Mouse (Mus musculus) layer of hippocampus, adult 2 months (tissue): ENCODE data around the gene Ifit3. TPM values are rescaled to one million over a fixed set of nuclear protein-coding genes. Genes with fewer than 3 reads are reported as not detected.
"Not testable (repeated sequence)": the region's sequence is repeated elsewhere in the genome, so short reads cannot be mapped to it uniquely, and the experiment has no call there.

ENCODE experiments used
- DNase-seq, 2 experiments: peaks; one replicate each; pipeline ENCODE4 v3.0.0; 2022; ENCODE audit warnings: low spot score in 2 of 2
- H3K27ac ChIP-seq: fragments of 200-600 bp; 2 replicates; pipeline ENCODE4 v1.8.1; 2022
- H3K4me3 ChIP-seq: fragments of 200-600 bp; 2 replicates; pipeline ENCODE4 v1.8.1; 2022; ENCODE audit warnings: mild to moderate bottlenecking
- CTCF ChIP-seq: fragments of 200-600 bp; conservative IDR thresholded peaks from 2 replicates; pipeline ENCODE4 v1.8.1; 2022; ENCODE audit warnings: antibody characterized with exemption, mild to moderate bottlenecking, moderate library complexity
- total RNA-seq, 2 experiments: library from RNA; stranded (reverse); gene quantifications; 2 replicates each; pipeline ENCODE4 v1.2.3; 2021

The Ifit3 gene
- total RNA-seq, 2 experiments from 2014 or later, result 1.9 to 4.0 TPM

DNA sequence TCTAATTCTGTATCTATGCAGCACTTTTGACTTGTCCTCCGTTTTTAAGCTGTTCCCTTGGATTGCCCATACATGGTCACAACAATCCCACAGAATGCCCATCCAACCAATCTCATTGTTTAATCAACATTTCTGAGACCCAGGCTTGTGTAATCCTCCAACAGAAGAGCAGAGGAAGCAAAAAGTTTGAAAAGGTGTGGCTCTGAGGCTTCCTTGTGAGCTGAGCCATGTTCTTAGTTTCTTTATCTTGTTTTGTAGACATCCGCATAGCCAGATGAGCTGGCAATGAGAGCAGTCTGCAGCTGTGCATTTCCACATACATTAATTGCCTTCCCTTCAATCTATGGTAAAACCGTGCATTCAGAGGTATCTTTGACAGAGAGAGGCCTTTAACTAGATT lies 22.1 kb downstream of the Ifit3 start:
- TF ChIP-seq CTCF, result no peak
- DNase-seq, result no peak
- Histone ChIP-seq H3K27ac (no peak overlapping the region), H3K4me3 (no peak overlapping the region)

- not testable (repeated sequence) for H3K4me3 ChIP-seq, DNase-seq
- H3K27ac ChIP-seq, result peak within 1 kb of the TSS; percentile 80
Observed at GRCm38 (mm10) chr19:34607237-34608051, 24.1 kb downstream of the Ifit3 start, which contains the start of gene Ifit3b. Gene Ifit3b (plus strand): TSS chr19:34607970.

DNA sequence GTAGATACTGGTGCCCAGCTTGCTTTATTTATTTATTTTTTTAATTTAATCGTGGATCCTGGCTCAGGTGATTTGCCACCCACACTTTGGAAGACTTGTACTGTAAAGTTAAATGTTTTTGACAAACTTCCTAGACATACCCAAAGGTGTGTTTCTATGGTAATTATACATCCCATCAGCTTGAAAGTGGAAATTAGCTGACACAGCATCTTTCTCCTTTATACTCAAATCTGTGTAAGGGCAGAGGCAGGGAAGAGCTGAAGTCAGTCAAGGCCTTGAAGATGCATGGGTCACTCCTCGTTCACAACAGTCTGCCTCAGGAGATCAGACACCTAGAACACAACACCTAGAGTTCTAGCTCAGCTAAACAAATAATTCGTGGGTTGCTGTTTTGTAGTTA lies 26.8 kb downstream of the Ifit3 start:
- not testable (repeated sequence) for H3K27ac ChIP-seq, H3K4me3 ChIP-seq, DNase-seq

DNA sequence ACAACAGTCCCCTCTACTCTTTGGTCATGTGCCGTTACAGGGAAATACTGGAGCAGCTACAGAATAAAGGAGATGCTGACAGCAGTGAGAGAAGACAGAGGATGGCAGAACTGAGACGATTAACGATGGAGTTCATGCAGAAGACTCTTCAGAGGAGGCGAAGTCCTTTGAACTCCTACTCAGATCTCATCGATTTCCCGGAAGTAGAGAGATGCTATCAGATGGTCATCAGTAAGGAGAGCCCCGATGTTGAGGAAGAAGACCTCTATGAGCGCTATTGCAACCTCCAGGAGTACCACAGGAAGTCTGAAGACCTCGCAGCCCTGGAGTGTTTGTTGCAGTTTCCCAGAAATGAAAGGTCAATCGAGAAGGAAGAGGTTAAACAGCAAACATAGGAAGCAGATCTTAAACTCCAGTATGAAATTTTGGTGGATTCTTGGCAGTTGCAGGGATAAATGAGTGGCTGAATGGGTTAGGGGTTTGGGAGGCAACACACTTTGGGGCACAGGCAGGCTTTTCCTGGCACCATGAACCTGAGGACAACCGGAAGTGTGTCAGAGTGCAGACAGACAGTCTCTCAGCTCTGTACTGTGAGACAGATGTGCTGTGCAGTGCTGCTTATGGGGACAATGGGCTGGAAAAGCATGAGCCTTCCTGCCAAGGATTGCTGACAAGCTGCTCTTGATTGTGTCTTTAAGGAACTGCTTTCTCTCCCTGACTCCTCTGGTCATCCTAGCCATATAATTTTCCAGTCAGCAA lies 29.1 kb downstream of the Ifit3 start:
- not testable (repeated sequence) for H3K4me3 ChIP-seq, DNase-seq, H3K27ac ChIP-seq

GRCm38 (mm10) chr19:34620871-34621270 lies 37.5 kb downstream of the Ifit3 start:
- DNase-seq, result no peak
- no peak overlapping the region for H3K4me3 ChIP-seq
- TF ChIP-seq CTCF, result no peak
- H3K27ac ChIP-seq, result no peak overlapping the region

GRCm38 (mm10) chr19:34623781-34624180 lies 40.5 kb downstream of the Ifit3 start:
- DNase-seq, result no peak
- H3K4me3 ChIP-seq, result no peak overlapping the region
- TF ChIP-seq CTCF, result no peak
- no peak overlapping the region for H3K27ac ChIP-seq

- no peak overlapping the region for H3K4me3 ChIP-seq
- no peak overlapping the region for H3K27ac ChIP-seq
- no peak for TF ChIP-seq CTCF
- DNase-seq, result no peak
Observed at GRCm38 (mm10) chr19:34624663-34625062, 41.3 kb downstream of the Ifit3 start.

DNA sequence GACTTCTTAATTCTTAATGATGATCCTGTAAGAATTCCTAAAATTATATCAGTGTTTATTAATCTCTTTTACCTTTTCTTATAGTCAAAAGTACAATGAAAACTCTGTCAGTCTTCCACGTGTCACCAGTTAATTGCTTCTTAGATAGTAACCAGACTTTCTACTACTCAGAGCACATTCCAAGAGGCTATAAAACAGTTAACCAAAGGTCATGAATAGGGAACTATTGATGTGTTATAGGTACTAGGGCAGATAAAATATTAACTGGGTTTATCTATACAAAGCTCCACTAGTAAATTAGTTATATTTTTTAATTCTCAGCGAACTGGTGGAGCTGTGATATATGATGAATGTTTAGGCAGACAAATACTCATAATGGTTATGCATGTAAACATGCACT lies 44.2 kb downstream of the Ifit3 start:
- no peak for TF ChIP-seq CTCF
- Histone ChIP-seq H3K4me3 (no peak overlapping the region), H3K27ac (no peak overlapping the region)
- DNase-seq, result no peak

- Histone ChIP-seq H3K4me3 (no peak overlapping the region), H3K27ac (no peak overlapping the region)
- no peak for DNase-seq
- TF ChIP-seq CTCF, result no peak
Observed at GRCm38 (mm10) chr19:34631487-34631886, 48.2 kb downstream of the Ifit3 start.

DNA sequence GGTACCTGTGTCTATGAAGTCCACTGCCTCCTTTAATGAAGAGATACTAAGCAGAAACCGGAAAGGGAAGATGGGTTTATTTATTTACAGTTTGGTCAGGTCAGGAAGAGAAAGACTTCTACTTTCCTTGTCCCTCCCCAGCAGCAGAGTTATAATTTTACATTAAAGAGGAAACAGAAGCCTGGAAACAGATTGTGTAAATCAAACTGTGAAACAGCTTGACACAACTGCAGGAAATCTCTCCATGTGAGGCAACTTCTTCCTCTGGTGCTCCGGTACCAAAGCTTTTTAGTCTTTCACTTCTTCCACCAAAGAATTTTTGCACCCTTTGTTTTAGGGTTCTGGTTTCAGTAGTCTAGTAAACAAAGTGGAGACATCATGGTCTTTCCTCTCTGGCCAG lies 50.2 kb downstream of the Ifit3 start:
- no peak for DNase-seq
- TF ChIP-seq CTCF, result no peak
- no peak overlapping the region for H3K27ac ChIP-seq
- H3K4me3 ChIP-seq, result no peak overlapping the region

DNA sequence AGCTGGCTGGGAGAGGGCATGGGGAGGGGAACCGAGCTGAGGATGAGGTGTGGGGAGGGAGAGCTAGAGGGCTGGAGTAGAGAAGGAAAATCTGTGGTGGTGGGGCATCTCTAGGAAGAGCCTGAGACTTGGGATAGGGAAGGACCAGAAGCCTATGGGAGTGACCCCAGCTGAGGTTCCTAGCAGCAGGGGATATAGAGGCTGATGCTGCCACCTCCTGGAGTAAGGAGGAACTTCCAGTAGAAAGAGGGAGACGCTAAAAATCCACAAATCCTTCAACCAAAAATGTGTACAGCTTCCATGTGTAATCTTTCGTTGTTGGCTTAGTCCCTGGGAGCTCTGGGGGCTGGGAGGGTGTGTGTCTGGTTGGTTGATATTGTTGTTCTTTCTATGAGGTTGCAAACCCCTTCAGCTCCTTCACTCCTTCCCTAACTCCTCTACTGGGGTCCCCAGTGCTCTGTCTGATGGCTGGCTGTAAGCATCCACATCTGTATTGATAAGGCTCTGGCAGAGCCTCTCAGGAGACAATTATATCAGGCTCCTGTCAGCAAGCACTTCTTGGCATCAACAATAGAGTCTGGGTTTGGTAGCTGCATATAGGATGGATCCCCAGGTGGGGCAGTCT lies 53.7 kb downstream of the Ifit3 start:
- Histone ChIP-seq H3K27ac (no peak overlapping the region), H3K4me3 (no peak overlapping the region)
- peak; percentile 95 for TF ChIP-seq CTCF
- peak; percentile 46 to 70 for DNase-seq

Other genes starting within 250 kb of the Ifit3 start
- under 1 TPM in 1 of 2 experiments, not detected in 1; 0.25 TPM for gene Ch25h, start 108.4 kb upstream of the Ifit3 start, total RNA-seq
- 10 to 100 TPM; 16.6 to 20.0 TPM for gene Lipa, start 56.1 kb upstream of the Ifit3 start, total RNA-seq
- 1 to 10 TPM; 4.4 to 5.6 TPM for gene Ifit2, start 32.8 kb upstream of the Ifit3 start, total RNA-seq
- 1 to 10 TPM; 1.3 to 1.9 TPM for gene Ifit1bl1, start 18.4 kb downstream of the Ifit3 start, total RNA-seq
- 1 to 10 TPM; 1.0 to 1.7 TPM for gene Ifit3b, start 24.4 kb downstream of the Ifit3 start, total RNA-seq
- gene Ifit1bl2, start 57.2 kb downstream of the Ifit3 start, total RNA-seq, result under 1 TPM; 0.27 to 0.38 TPM
- 1 to 10 TPM in 1 of 2 experiments, under 1 TPM in 1; 0.59 to 1.2 TPM for gene Ifit1, start 57.3 kb downstream of the Ifit3 start, total RNA-seq
- gene Slc16a12, start 163.8 kb downstream of the Ifit3 start, total RNA-seq, result 1 to 10 TPM; 1.3 to 3.8 TPM